Mouse (Mus musculus) heart, adult 8-10 months (tissue): ENCODE data around the gene Tinf2. TPM values are rescaled to one million over a fixed set of nuclear protein-coding genes. Genes with fewer than 3 reads are reported as not detected.

Experiments
- DNase-seq: peaks from one replicate; pipeline ENCODE4 v3.0.0; 2022; ENCODE audit warnings: low spot score
- total RNA-seq, 4 experiments: library from RNA; stranded (reverse); gene quantifications; 2 replicates each; pipeline ENCODE4 v1.2.4; 2022

The Tinf2 gene
- total RNA-seq, 4 experiments from 2014 or later = 11.1 to 15.2 (median 13.3) TPM

DNA sequence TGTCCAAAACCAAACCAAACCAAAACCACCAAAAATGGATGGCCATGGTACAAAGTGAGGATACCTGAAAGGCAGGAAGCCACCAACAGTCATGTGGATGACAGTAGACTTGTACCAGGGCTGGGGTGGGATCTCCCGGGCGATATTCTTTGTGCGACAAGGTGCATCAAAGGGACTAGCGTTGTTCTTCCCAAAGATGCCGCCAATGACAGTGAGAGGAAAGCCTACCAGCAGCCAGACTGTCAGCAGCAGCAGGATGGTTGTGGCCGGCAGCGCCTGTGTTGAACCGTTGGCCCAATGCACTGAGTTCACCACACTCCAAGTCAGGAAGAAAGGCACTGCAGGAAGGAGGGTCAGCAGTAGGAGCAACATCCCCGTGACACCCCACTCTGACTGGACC, 43.8 kb downstream of the Tinf2 start, which contains the start of gene Gm49378:
TSS of gene Gm49378 (minus strand) at position 101 of the 400 bp plus-strand sequence.
- DNase-seq = no peak

DNA sequence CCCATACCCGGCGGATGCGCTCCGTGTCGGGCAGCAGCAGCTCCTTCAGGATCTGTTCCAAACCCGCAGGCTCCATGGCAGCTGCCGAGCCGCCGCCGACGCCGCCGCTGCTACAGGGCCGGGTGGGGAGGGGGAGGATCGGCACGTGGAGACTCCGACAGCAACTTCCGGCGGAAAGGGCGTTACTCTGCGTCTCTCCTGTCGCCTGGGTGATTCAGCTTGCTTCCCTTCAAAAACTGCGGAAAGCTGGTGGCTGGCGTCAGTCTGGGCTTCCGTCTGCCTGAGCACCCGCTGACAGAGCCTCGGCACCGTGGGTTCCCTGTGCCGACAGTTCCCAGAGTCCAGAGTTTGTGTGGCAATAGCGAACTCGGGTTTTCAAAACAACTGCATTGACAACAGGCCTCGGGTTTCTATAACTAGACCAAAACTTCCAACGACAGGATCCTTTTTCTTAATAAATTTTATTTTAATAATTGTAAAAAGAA, 46.1 kb downstream of the Tinf2 start, which contains the start of gene Ipo4:
TSS of gene Ipo4 (minus strand) at position 435 of the 485 bp plus-strand sequence.
- DNase-seq = peak; percentile 93

DNA sequence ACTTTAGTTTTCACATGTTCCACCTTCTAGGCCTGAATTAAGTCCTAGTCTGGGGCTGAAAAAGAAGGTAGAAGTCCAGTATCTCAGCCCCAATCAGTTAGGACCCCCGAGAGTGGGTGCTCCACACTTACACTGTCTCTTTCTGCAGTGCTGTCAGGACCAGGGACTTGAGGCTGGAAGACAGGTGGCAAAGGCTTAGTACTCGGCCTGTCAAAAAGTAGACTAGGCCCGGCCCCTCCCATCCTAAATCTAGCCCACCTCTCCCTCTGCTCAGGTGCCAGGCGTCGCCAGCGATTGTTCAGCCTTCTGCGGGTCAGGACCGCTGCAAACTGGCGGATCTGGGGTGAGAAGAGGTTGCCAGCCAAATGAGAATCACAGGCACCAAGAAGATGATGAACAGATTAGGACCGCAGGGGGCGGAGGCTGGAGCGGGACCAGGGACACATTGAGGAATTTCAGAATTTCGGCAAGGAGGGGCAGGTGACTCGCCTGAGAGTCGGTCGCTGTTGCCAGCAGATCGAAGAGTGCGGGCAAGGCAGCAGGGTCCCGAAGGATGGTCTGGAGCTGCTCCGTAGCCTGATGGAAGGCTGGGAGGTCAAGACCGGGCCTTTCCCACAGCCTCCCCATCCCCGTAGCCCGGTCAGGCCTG, 46.6 kb downstream of the Tinf2 start:
- no peak for DNase-seq

DNA sequence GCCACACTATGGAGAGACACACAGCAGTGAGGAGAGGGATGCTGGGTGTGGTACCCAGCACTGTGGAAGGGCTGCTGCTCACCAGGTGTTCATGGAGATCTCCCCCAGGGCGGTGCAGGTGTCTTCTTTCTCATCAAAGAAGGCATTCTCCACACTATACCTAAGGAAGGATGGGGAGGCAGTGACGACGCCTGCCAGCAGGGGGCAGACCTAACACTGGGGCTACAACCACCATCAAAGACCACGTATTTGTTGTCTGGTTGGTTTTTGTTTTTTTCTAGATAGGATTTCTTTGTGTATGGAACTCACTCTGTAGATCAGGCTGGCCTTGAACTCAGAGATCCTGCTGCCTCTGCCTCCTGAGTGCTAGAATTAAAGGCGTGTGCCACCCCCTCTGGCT, 52.3 kb downstream of the Tinf2 start:
- DNase-seq = peak; percentile 45

DNA sequence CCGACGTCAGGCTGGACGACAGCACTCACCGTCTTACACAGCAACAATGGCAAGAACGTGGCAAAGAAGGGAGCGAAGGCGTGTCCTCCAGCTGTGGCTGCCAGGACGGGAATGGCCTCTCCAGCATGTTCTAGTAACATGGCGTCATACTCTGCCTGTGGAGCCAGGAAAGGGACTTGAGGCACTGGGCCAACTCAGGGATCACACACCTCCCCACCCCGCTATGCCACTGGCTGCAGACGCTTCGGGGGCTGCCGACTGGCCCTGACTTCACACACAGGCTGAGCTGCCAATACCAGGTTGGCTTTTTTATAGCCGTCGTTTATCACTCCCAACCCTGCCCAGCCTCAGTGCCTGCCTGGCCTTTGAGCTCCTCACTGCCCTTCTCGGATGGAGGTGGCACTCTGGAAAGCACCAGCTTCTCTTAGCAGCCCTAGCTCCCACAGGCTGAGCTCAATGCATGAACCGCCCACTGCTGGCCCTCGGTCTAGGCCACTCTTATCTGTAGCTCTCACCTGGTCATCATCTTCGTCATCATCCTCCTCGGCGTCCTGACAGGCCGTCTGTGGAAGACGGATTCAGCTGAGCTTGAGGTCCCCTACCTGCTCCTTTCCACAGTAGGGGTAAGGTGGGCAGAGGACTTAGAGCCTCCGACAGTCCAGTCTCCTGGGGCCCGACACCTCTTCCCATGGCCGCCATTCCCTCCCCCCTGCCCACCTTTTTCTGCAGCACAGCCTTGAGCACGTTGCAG, 53.4 kb downstream of the Tinf2 start:
- no peak for DNase-seq

Other genes with a start within 250 kb of the Tinf2 start
- gene Dhrs4, start 203.1 kb downstream of the Tinf2 start, total RNA-seq = 100 to 1,000 TPM; 132 to 160 (median 146) TPM
- gene Carmil3, start 191.2 kb downstream of the Tinf2 start, total RNA-seq = 1 to 10 TPM; 2.4 to 3.6 (median 2.4) TPM
- gene Cpne6, start 171.4 kb downstream of the Tinf2 start, total RNA-seq = under 1 TPM in 1 of 4 experiments, not detected in 3; 0.12 TPM
- gene Nrl, start 156.8 kb downstream of the Tinf2 start, total RNA-seq = not detected
- gene Pck2, start 141.6 kb downstream of the Tinf2 start, total RNA-seq = 10 to 100 TPM in 2 of 4 experiments, 1 to 10 TPM in 2; 6.6 to 12.5 (median 9.3) TPM
- gene Dcaf11, start 121.8 kb downstream of the Tinf2 start, total RNA-seq = 100 to 1,000 TPM; 161 to 180 (median 166) TPM
- gene A730061H03Rik, start 121.4 kb downstream of the Tinf2 start, total RNA-seq = not detected
- gene Fitm1, start 106.2 kb downstream of the Tinf2 start, total RNA-seq = 100 to 1,000 TPM; 165 to 203 (median 175) TPM
- 100 to 1,000 TPM; 273 to 297 (median 284) TPM for gene Psme1, start 103.7 kb downstream of the Tinf2 start, total RNA-seq
- gene Emc9, start 96.5 kb downstream of the Tinf2 start, total RNA-seq = 10 to 100 TPM; 65.0 to 75.0 (median 68.2) TPM
- 100 to 1,000 TPM in 3 of 4 experiments, 10 to 100 TPM in 1; 92.6 to 112 (median 108) TPM for gene Psme2, start 90.7 kb downstream of the Tinf2 start, total RNA-seq
- gene Rnf31, start 90.1 kb downstream of the Tinf2 start, total RNA-seq = 10 to 100 TPM; 23.9 to 29.1 (median 26.9) TPM
- gene Irf9, start 78.2 kb downstream of the Tinf2 start, total RNA-seq = 1 to 10 TPM; 7.2 to 8.9 (median 8.4) TPM
- gene Rec8, start 63.8 kb downstream of the Tinf2 start, total RNA-seq = 1 to 10 TPM in 1 of 4 experiments, under 1 TPM in 3; 0.53 to 1.4 (median 0.67) TPM
- gene Ipo4, start 45.9 kb downstream of the Tinf2 start, total RNA-seq = 10 to 100 TPM; 58.2 to 75.2 (median 71.6) TPM
- 1 to 10 TPM; 1.6 to 3.3 (median 2.6) TPM for gene Gm49378, start 43.9 kb downstream of the Tinf2 start, total RNA-seq
- gene Tm9sf1, start 38.0 kb downstream of the Tinf2 start, total RNA-seq = 10 to 100 TPM; 38.9 to 44.2 (median 40.8) TPM
- under 1 TPM; 0.44 to 0.88 (median 0.52) TPM for gene Tssk4, start 31.6 kb downstream of the Tinf2 start, total RNA-seq
- 10 to 100 TPM; 46.2 to 64.1 (median 52.7) TPM for gene Mdp1, start 21.3 kb downstream of the Tinf2 start, total RNA-seq
- gene Gmpr2, start 9.9 kb downstream of the Tinf2 start, total RNA-seq = 10 to 100 TPM in 1 of 4 experiments, 1 to 10 TPM in 3; 7.8 to 11.2 (median 8.9) TPM
- 100 to 1,000 TPM; 245 to 279 (median 255) TPM for gene Nedd8, start 9.7 kb downstream of the Tinf2 start, total RNA-seq
- under 1 TPM; 0.16 to 0.43 (median 0.27) TPM for gene Tgm1, start 32.1 kb upstream of the Tinf2 start, total RNA-seq
- 10 to 100 TPM; 13.3 to 14.6 (median 14.5) TPM for gene Rabggta, start 40.4 kb upstream of the Tinf2 start, total RNA-seq
- 10 to 100 TPM; 38.3 to 46.8 (median 43.2) TPM for gene Dhrs1, start 63.9 kb upstream of the Tinf2 start, total RNA-seq
- gene Nop9, start 63.9 kb upstream of the Tinf2 start, total RNA-seq = 10 to 100 TPM in 3 of 4 experiments, 1 to 10 TPM in 1; 9.6 to 13.2 (median 11.0) TPM
- gene Cideb, start 76.6 kb upstream of the Tinf2 start, total RNA-seq = 1 to 10 TPM in 3 of 4 experiments, under 1 TPM in 1; 0.95 to 1.9 (median 1.4) TPM
- under 1 TPM; 0.06 to 0.19 (median 0.13) TPM for gene Ltb4r2, start 79.6 kb upstream of the Tinf2 start, total RNA-seq
- under 1 TPM in 3 of 4 experiments, not detected in 1; 0.19 to 0.49 (median 0.26) TPM for gene Ltb4r1, start 84.1 kb upstream of the Tinf2 start, total RNA-seq
- gene Adcy4, start 102.3 kb upstream of the Tinf2 start, total RNA-seq = 10 to 100 TPM; 13.0 to 22.0 (median 16.4) TPM
- gene Ripk3, start 107.0 kb upstream of the Tinf2 start, total RNA-seq = 1 to 10 TPM; 2.2 to 6.2 (median 3.4) TPM
- 1 to 10 TPM; 3.3 to 4.2 (median 3.7) TPM for gene Nfatc4, start 141.3 kb upstream of the Tinf2 start, total RNA-seq
- 10 to 100 TPM in 1 of 4 experiments, 1 to 10 TPM in 3; 4.4 to 11.5 (median 6.2) TPM for gene Nynrin, start 172.2 kb upstream of the Tinf2 start, total RNA-seq
- gene Cbln3, start 202.6 kb upstream of the Tinf2 start, total RNA-seq = under 1 TPM in 1 of 4 experiments, not detected in 3; 0.06 TPM
- 10 to 100 TPM in 2 of 4 experiments, 1 to 10 TPM in 2; 8.1 to 11.7 (median 10.3) TPM for gene Khnyn, start 203.1 kb upstream of the Tinf2 start, total RNA-seq
- 100 to 1,000 TPM; 120 to 148 (median 130) TPM for gene Sdr39u1, start 218.5 kb upstream of the Tinf2 start, total RNA-seq